Mouse (Mus musculus): ENCODE results near the gene Hist1h3e.
"Not testable (repeated sequence)": the region's sequence is repeated elsewhere in the genome, so short reads cannot be mapped to it uniquely, and the experiment has no call there.

Hist1h3e gene

GRCm38 (mm10) chr13:23582219-23583056, 20.3 kb upstream of the Hist1h3e start:
- DNase-seq, result no peak

- peak; percentile 93 for DNase-seq
Observed at GRCm38 (mm10) chr13:23581408-23582218, 19.4 kb upstream of the Hist1h3e start, which contains the start of gene Hist1h4d. Hist1h4d (plus strand) TSS chr13:23581598.

- DNase-seq, result no peak
Observed at GRCm38 (mm10) chr13:23577835-23578234, 15.7 kb upstream of the Hist1h3e start.

- no peak for DNase-seq
Observed at GRCm38 (mm10) chr13:23576906-23577639, 14.9 kb upstream of the Hist1h3e start.

GRCm38 (mm10) chr13:23576351-23576881, 14.2 kb upstream of the Hist1h3e start:
- DNase-seq, result no peak

GRCm38 (mm10) chr13:23575864-23576313, 13.7 kb upstream of the Hist1h3e start:
- not testable (repeated sequence) for DNase-seq

- DNase-seq, result peak; percentile 28 to 44
Observed at GRCm38 (mm10) chr13:23575271-23575851, 13.2 kb upstream of the Hist1h3e start, which contains the start of gene Hist1h3d. Hist1h3d (plus strand) TSS chr13:23575763.

GRCm38 (mm10) chr13:23574546-23575170, 12.5 kb upstream of the Hist1h3e start:
- DNase-seq, result not testable (repeated sequence)

- peak; percentile 72 to 82 for DNase-seq
Observed at GRCm38 (mm10) chr13:23573898-23574524, 11.8 kb upstream of the Hist1h3e start, which contains the start of the genes Hist1h2bf and Hist1h2ad. Hist1h2bf (minus strand) TSS chr13:23574196. Hist1h2ad (plus strand) TSS chr13:23574381.

- DNase-seq, result not testable (repeated sequence)
Observed at GRCm38 (mm10) chr13:23573034-23573897, 11.1 kb upstream of the Hist1h3e start.

GRCm38 (mm10) chr13:23572218-23573033, 10.3 kb upstream of the Hist1h3e start:
- DNase-seq, result no peak

GRCm38 (mm10) chr13:23571504-23572217, 9.5 kb upstream of the Hist1h3e start:
- DNase-seq, result not testable (repeated sequence)

GRCm38 (mm10) chr13:23571022-23571503, 8.9 kb upstream of the Hist1h3e start, which contains the start of the genes Hist1h2ae and Hist1h2bg:
Hist1h2ae (minus strand) TSS chr13:23571220.
Hist1h2bg (plus strand) TSS chr13:23571396.
- peak; percentile 65 to 82 for DNase-seq

- DNase-seq, result not testable (repeated sequence)
Observed at GRCm38 (mm10) chr13:23570261-23571021, 8.3 kb upstream of the Hist1h3e start.

GRCm38 (mm10) chr13:23564482-23564881, 2.3 kb upstream of the Hist1h3e start:
- DNase-seq, result no peak

- DNase-seq, result peak in 1 of 2 experiments; percentile 39
Observed at GRCm38 (mm10) chr13:23562699-23563462, 712 bp upstream of the Hist1h3e start.
